Comparison of ENCODE assay signal across 22 mouse cellular contexts in the genomic region with DNA sequence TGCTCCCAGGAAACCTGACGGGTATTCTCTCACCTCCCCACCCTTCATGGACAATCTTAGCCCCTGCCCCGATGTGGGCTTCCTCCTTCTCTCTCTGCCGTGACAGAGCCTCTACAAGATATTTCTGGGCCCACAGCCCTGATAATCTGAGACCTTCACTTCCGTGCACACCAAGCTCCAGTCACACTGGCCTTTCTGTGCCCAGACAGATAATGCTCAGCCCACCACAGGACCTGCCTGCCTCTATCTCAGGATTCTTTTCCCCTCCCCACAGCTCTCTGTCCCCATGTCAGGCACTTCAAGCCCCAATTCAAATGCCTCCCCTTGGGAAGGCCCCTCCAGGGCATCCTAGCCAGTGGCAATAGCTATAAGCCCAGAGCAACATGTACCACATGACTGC. TPM values are rescaled to one million over a fixed set of nuclear protein-coding genes. Genes with fewer than 3 reads are reported as not detected.
DNase-seq lines count a peak whose midpoint lies in the region; ATAC-seq and TF ChIP-seq lines count a peak whose summit lies in the region.
"Had no signal": no experiment of that assay in that cellular context is flagged by ENCODE, and none has a peak within 500 bp of the region (broad histone marks: within the 10 kb centered on the region; RNA-seq: fewer than 3 reads in every experiment).

No protein-coding gene starts in this region.

- WGBS in forebrain, embryonic 11.5 days: 61% methylated on average over 4 of the region's 4 CpGs
- WGBS in forebrain, postnatal 0 days: 78% methylated on average over 4 of the region's 4 CpGs
- WGBS in heart, embryonic 16.5 days: 41% methylated on average over 4 of the region's 4 CpGs
- 65% methylated on average over 4 of the region's 4 CpGs for WGBS in neural tube, embryonic 14.5 days
- 70% methylated on average over 4 of the region's 4 CpGs for WGBS in neural tube, embryonic 15.5 days

- H3K4me3 ChIP-seq in forebrain, embryonic 11.5 days (ENCODE audit: low read depth, low read length): no peak overlapping the region
- no peak overlapping the region for H3K4me3 ChIP-seq in forebrain, postnatal 0 days (ENCODE audit: low read depth, low read length)
- H3K4me3 ChIP-seq in heart, embryonic 16.5 days (ENCODE audit: low read length): no peak overlapping the region
- H3K4me3 ChIP-seq in neural tube, embryonic 14.5 days (ENCODE audit: low read depth, low read length): no peak overlapping the region
- H3K4me3 ChIP-seq in neural tube, embryonic 15.5 days (replicated peaks): no peak overlapping the region
- H3K4me3 ChIP-seq: forebrain, embryonic 10.5 days; hindbrain, embryonic 12.5 days; lung, embryonic 15.5 days had no signal

- H3K4me2 ChIP-seq in forebrain, embryonic 11.5 days (ENCODE audit: low read depth, low read length, severe bottlenecking): no peak overlapping the region
- H3K4me2 ChIP-seq in forebrain, postnatal 0 days (ENCODE audit: low read depth): no peak overlapping the region
- no peak overlapping the region for H3K4me2 ChIP-seq in heart, embryonic 16.5 days (ENCODE audit: low read depth, low read length)
- H3K4me2 ChIP-seq in neural tube, embryonic 14.5 days (ENCODE audit: low read depth, low read length): no peak overlapping the region
- H3K4me2 ChIP-seq in neural tube, embryonic 15.5 days: no peak overlapping the region
- H3K4me2 ChIP-seq: hindbrain, embryonic 12.5 days; lung, embryonic 15.5 days had no signal

- peaks cover 51% of the 10 kb centered on the region for H3K4me1 ChIP-seq in forebrain, embryonic 11.5 days (replicated peaks; ENCODE audit: control insufficient read depth, insufficient read depth, low read length)
- peaks cover 37% of the 10 kb centered on the region for H3K4me1 ChIP-seq in forebrain, postnatal 0 days (ENCODE audit: insufficient read depth)
- H3K4me1 ChIP-seq in heart, embryonic 16.5 days (ENCODE audit: control insufficient read depth, insufficient read depth, low read length): peaks cover 43% of the 10 kb centered on the region
- H3K4me1 ChIP-seq in neural tube, embryonic 14.5 days (ENCODE audit: control insufficient read depth, insufficient read depth, low read length): peaks cover 55% of the 10 kb centered on the region
- H3K4me1 ChIP-seq in neural tube, embryonic 15.5 days: peaks cover 95% of the 10 kb centered on the region

- intact Hi-C loops in heart, postnatal 14 days (cut with DNase I): no loop called here

- H3K36me3 ChIP-seq in forebrain, embryonic 11.5 days (ENCODE audit: control insufficient read depth, insufficient read depth, low read length): no peaks in the 10 kb centered on the region
- H3K36me3 ChIP-seq in forebrain, postnatal 0 days (ENCODE audit: insufficient read depth): peaks cover 8% of the 10 kb centered on the region; the same call in 1 of the 2 replicates
- no peaks in the 10 kb centered on the region for H3K36me3 ChIP-seq in heart, embryonic 16.5 days (ENCODE audit: control insufficient read depth, insufficient read depth)
- H3K36me3 ChIP-seq in neural tube, embryonic 14.5 days (ENCODE audit: control insufficient read depth, insufficient read depth, low read length): no peaks in the 10 kb centered on the region
- no peaks in the 10 kb centered on the region for H3K36me3 ChIP-seq in neural tube, embryonic 15.5 days
- H3K36me3 ChIP-seq: forebrain, embryonic 10.5 days; hindbrain, embryonic 12.5 days; lung, embryonic 15.5 days had no signal

- ATAC-seq in forebrain, embryonic 11.5 days (replicated peaks; ENCODE audit: low FRiP score): no peak
- ATAC-seq in forebrain, postnatal 0 days: no peak
- no peak for ATAC-seq in heart, embryonic 16.5 days (replicated peaks; ENCODE audit: extremely low read depth, insufficient read depth, low FRiP score)
- no peak for ATAC-seq in neural tube, embryonic 14.5 days (ENCODE audit: low read depth)
- no peak for ATAC-seq in neural tube, embryonic 15.5 days (ENCODE audit: low FRiP score)
- ATAC-seq: inflammation-experienced regulatory T-cells, adult 6 months had no signal

- peaks cover 11% of the 10 kb centered on the region; the same call in 1 of the 2 replicates for H3K27me3 ChIP-seq in forebrain, embryonic 11.5 days (ENCODE audit: control insufficient read depth, insufficient read depth, low read length)
- no peaks in the 10 kb centered on the region for H3K27me3 ChIP-seq in forebrain, postnatal 0 days (ENCODE audit: insufficient read depth, low read length)
- H3K27me3 ChIP-seq in heart, embryonic 16.5 days (ENCODE audit: control insufficient read depth, insufficient read depth, low read length): peaks cover 44% of the 10 kb centered on the region
- H3K27me3 ChIP-seq in neural tube, embryonic 14.5 days (ENCODE audit: control insufficient read depth, insufficient read depth, low read length): peaks cover 10% of the 10 kb centered on the region
- peaks cover 32% of the 10 kb centered on the region for H3K27me3 ChIP-seq in neural tube, embryonic 15.5 days (replicated peaks)

- 0 out of 2 replicates have a peak overlapping the region, but pooled peaks have one; percentile 3 for H3K9ac ChIP-seq in forebrain, embryonic 11.5 days (ENCODE audit: low read length)
- no peak overlapping the region for H3K9ac ChIP-seq in forebrain, postnatal 0 days
- 0 out of 2 replicates have a peak overlapping the region, but pooled peaks have one; percentile 20 for H3K9ac ChIP-seq in heart, embryonic 16.5 days (ENCODE audit: low read length)
- H3K9ac ChIP-seq in neural tube, embryonic 14.5 days (replicated peaks; ENCODE audit: low read depth, low read length): 0 out of 2 replicates have a peak overlapping the region, but pooled peaks have one; percentile 21
- no peak overlapping the region for H3K9ac ChIP-seq in neural tube, embryonic 15.5 days (replicated peaks)
- H3K9ac ChIP-seq: hindbrain, embryonic 12.5 days; liver, embryonic 14.5 days; lung, embryonic 15.5 days had no signal

- no peak for TF ChIP-seq CTCF in forebrain, postnatal 0 days (IDR thresholded peaks at IDR 0.05; ENCODE audit: low read depth)

- H3K27ac ChIP-seq in forebrain, embryonic 11.5 days (ENCODE audit: low read depth, low read length): no peak overlapping the region
- no peak overlapping the region for H3K27ac ChIP-seq in forebrain, postnatal 0 days (ENCODE audit: low read depth, low read length)
- no peak overlapping the region; the same call in 1 of the 2 replicates for H3K27ac ChIP-seq in heart, embryonic 16.5 days (ENCODE audit: low read length)
- H3K27ac ChIP-seq in neural tube, embryonic 14.5 days (ENCODE audit: low read depth, low read length): no peak overlapping the region
- H3K27ac ChIP-seq in neural tube, embryonic 15.5 days (replicated peaks): no peak overlapping the region; the same call in 1 of the 2 replicates
- H3K27ac ChIP-seq: hindbrain, embryonic 12.5 days; liver, embryonic 14.5 days; lung, embryonic 15.5 days had no signal

- H3K9me3 ChIP-seq in forebrain, embryonic 11.5 days (ENCODE audit: control insufficient read depth, low read length): no peaks in the 10 kb centered on the region
- no peaks in the 10 kb centered on the region for H3K9me3 ChIP-seq in forebrain, postnatal 0 days (ENCODE audit: low read length)
- H3K9me3 ChIP-seq in heart, embryonic 16.5 days (replicated peaks; ENCODE audit: control insufficient read depth, low read length): no peaks in the 10 kb centered on the region
- no peaks in the 10 kb centered on the region for H3K9me3 ChIP-seq in neural tube, embryonic 14.5 days (ENCODE audit: control insufficient read depth, low read length)
- no peaks in the 10 kb centered on the region for H3K9me3 ChIP-seq in neural tube, embryonic 15.5 days (replicated peaks)
- H3K9me3 ChIP-seq: forebrain, embryonic 10.5 days; hindbrain, embryonic 12.5 days; lung, embryonic 15.5 days had no signal

- DNase-seq in forebrain, embryonic 11.5 days (ENCODE audit: low spot score): no peak
- no peak for DNase-seq in forebrain, postnatal 0 days
- DNase-seq in heart, postnatal 14 days: no peak
- DNase-seq in layer of hippocampus, adult 11-12 months (ENCODE audit: low spot score): no peak
- no peak for DNase-seq in left cerebral cortex, adult 18-20 months (ENCODE audit: low spot score in 2 of 2)
- DNase-seq: adrenal gland, postnatal 25 days; cerebellum, adult 11 months; embryo, embryonic 11 days; gastrocnemius, postnatal 14 days; kidney, adult 2 months; kidney, postnatal 10 days; lung, postnatal 4 days; right cerebral cortex, postnatal 4 days; thymus, postnatal 25 days had no signal

RNA-seq across cellular contexts. Expression of gene Tcf20, which starts 31.0 kb away (rescaled TPM):
- 12.1 and 12.6 TPM in 2 replicates for polyA plus RNA-seq in forebrain, embryonic 11.5 days (2014; fragmentation: Nextera tagmentation; extraction: Ambion mirVana)
- 120 and 150 TPM in 2 replicates for total RNA-seq in forebrain, postnatal 0 days (2014; rRNA removed)
- 10.3 and 12.2 TPM in 2 replicates for polyA plus RNA-seq in forebrain, postnatal 0 days (2015; fragmentation: Nextera tagmentation; extraction: Ambion mirVana)
- 4.0 and 4.4 TPM in 2 replicates for polyA plus RNA-seq in heart, embryonic 16.5 days (2015; fragmentation: Nextera tagmentation; extraction: Ambion mirVana)
- total RNA-seq in heart, postnatal 14 days (2021): 10 to 100 TPM; 49.9 to 59.1 TPM
- polyA plus RNA-seq in neural tube, embryonic 14.5 days (2014; fragmentation: Nextera tagmentation; extraction: Ambion mirVana): 15.4 and 16.3 TPM in 2 replicates
- 11.2 and 11.5 TPM in 2 replicates for polyA plus RNA-seq in neural tube, embryonic 15.5 days (2015; fragmentation: Nextera tagmentation; extraction: Ambion mirVana)
- 100 to 1,000 TPM; 233 to 245 TPM for total RNA-seq in left cerebral cortex, adult 18-20 months (2021)

Comparison
In these comparisons a context has a peak if more than half of its experiments do, and no peak if none do; other contexts are left out.
1. H3K9ac ChIP-seq: peak in forebrain, embryonic 11.5 days (single experiment), heart, embryonic 16.5 days (single experiment) and neural tube, embryonic 14.5 days (single experiment); none in forebrain, postnatal 0 days (single experiment) and neural tube, embryonic 15.5 days (single experiment).